Mouse (Mus musculus) C2C12 (cell line): ENCODE measurements around the gene Rfng.

ENCODE experiments used
- CEBPB ChIP-seq: IDR thresholded peaks from one replicate; pipeline ENCODE4 v1.6.1; 2011; ENCODE audit warnings: low read depth, mild to moderate bottlenecking, control low read depth, moderate library complexity
- CTCF ChIP-seq: IDR thresholded peaks from one replicate; pipeline ENCODE4 v1.5.1; 2011; ENCODE audit not compliant: control insufficient read depth, insufficient read depth, insufficient read length
- FOSL1 ChIP-seq: IDR thresholded peaks from one replicate; pipeline ENCODE4 v1.8.0; 2011; ENCODE audit warnings: mild to moderate bottlenecking, low read length; ENCODE audit not compliant: poor library complexity, insufficient read depth, severe bottlenecking
- MAX ChIP-seq: IDR thresholded peaks from one replicate; pipeline ENCODE4 v1.6.1; 2011; ENCODE audit warnings: mild to moderate bottlenecking, control low read depth
- MYOG ChIP-seq: IDR thresholded peaks from one replicate; pipeline ENCODE4 v1.6.1; 2011; ENCODE audit not compliant: control insufficient read depth, insufficient read length; ENCODE audit errors: extremely low read depth
- USF1 ChIP-seq: IDR thresholded peaks from one replicate; pipeline ENCODE4 v1.6.1; 2011; ENCODE audit warnings: low read depth, mild to moderate bottlenecking, control low read depth, moderate library complexity

GRCm38 (mm10) chr11:120831659-120832440 lies 47.8 kb upstream of the Rfng start:
- no peak for TF ChIP-seq CTCF
- TF ChIP-seq USF1 = no peak
- no peak for TF ChIP-seq CEBPB
- no peak for TF ChIP-seq MAX
- TF ChIP-seq MYOG = no peak
- no peak for TF ChIP-seq FOSL1
